Mouse (Mus musculus) hindbrain, embryonic 15.5 days (tissue): ENCODE data around the gene Tnnc1. TPM values are rescaled to one million over a fixed set of nuclear protein-coding genes. Genes with fewer than 3 reads are reported as not detected.

Experiments
- ATAC-seq: fragments of 200-750 bp; cut with Nextera tagmentation; 2 replicates; pipeline ENCODE4 v1.8.0; 2017; ENCODE audit warnings: low read depth, moderate number of reproducible peaks, moderate TSS enrichment; ENCODE audit not compliant: low FRiP score
- H3K27ac ChIP-seq: fragments of 300-500 bp; sonication (generic); replicated peaks from 2 replicates; pipeline ENCODE4 v1.5.1; 2015; ENCODE audit warnings: mild to moderate bottlenecking, inconsistent platforms
- H3K27me3 ChIP-seq: fragments of 300-500 bp; sonication (generic); 2 replicates; pipeline ENCODE4 v1.6.1; 2015; ENCODE audit warnings: control low read depth, inconsistent platforms
- H3K36me3 ChIP-seq: fragments of 300-500 bp; sonication (generic); 2 replicates; pipeline ENCODE4 v1.6.1; 2015; ENCODE audit warnings: control low read depth, inconsistent platforms
- H3K4me1 ChIP-seq: fragments of 300-500 bp; sonication (generic); replicated peaks from 2 replicates; pipeline ENCODE4 v1.6.1; 2015; ENCODE audit warnings: control low read depth, inconsistent platforms
- H3K4me2 ChIP-seq: fragments of 300-500 bp; sonication (generic); 2 replicates; pipeline ENCODE4 v1.6.1; 2015; ENCODE audit warnings: moderate library complexity, mild to moderate bottlenecking, inconsistent platforms
- H3K4me3 ChIP-seq: fragments of 300-500 bp; sonication (generic); 2 replicates; pipeline ENCODE4 v1.5.1; 2015; ENCODE audit warnings: mild to moderate bottlenecking, inconsistent platforms
- H3K9ac ChIP-seq: fragments of 300-500 bp; sonication (generic); 2 replicates; pipeline ENCODE4 v1.6.1; 2015; ENCODE audit warnings: inconsistent platforms
- H3K9me3 ChIP-seq: fragments of 300-500 bp; sonication (generic); 2 replicates; pipeline ENCODE4 v1.6.1; 2016; ENCODE audit warnings: control low read depth, inconsistent platforms
- WGBS: fragments of 180-500 bp; shearing (Covaris S2); methylation state at CpG from one replicate; pipeline ENCODE4 v1.1.7; 2015; 5-methylcytosine and 5-hydroxymethylcytosine counted together
- polyA plus RNA-seq: library from polyadenylated mRNA; unstranded; fragments of >200 nt; fragmentation: Nextera tagmentation; extraction: Ambion mirVana; gene quantifications from 2 replicates; pipeline ENCODE4 v1.2.1, GENCODE M21; 2015

The Tnnc1 gene
- polyA plus RNA-seq, 1 experiment from 2014 or later: 3.5 TPM

- Histone ChIP-seq H3K9me3 (no peaks in the 10 kb centered on the region), H3K36me3 (peaks cover 36% of the 10 kb centered on the region), H3K27me3 (no peaks in the 10 kb centered on the region), H3K9ac (peak overlapping the region; percentile 95), H3K4me1 (peaks cover 22% of the 10 kb centered on the region), H3K4me2 (peak overlapping the region; percentile 88), H3K27ac (peak overlapping the region; percentile 95), H3K4me3 (peak overlapping the region; percentile 88)
- 13% methylated on average over 8 of the region's 8 CpGs for WGBS
- peak; percentile 24; the same call in 1 of the 2 replicates for ATAC-seq
These were observed 2.9 kb upstream of the Tnnc1 start for GRCm38 (mm10) chr14:31205244-31205561.

- Histone ChIP-seq H3K4me3 (peak overlapping the region; percentile 88), H3K4me2 (peak overlapping the region; percentile 88), H3K9ac (peak overlapping the region; percentile 95), H3K27ac (peak overlapping the region; percentile 95), H3K27me3 (no peaks in the 10 kb centered on the region), H3K36me3 (peaks cover 29% of the 10 kb centered on the region), H3K9me3 (no peaks in the 10 kb centered on the region), H3K4me1 (peaks cover 22% of the 10 kb centered on the region)
- ATAC-seq: peak; percentile 76
- WGBS: under 1% methylated on average over 39 of the region's 39 CpGs
These were observed 2.3 kb upstream of the Tnnc1 start for GRCm38 (mm10) chr14:31205562-31206467.

GRCm38 (mm10) chr14:31206472-31206981, 1.6 kb upstream of the Tnnc1 start:
- Histone ChIP-seq H3K9me3 (no peaks in the 10 kb centered on the region), H3K9ac (peak overlapping the region; percentile 95), H3K36me3 (peaks cover 26% of the 10 kb centered on the region), H3K4me1 (peaks cover 22% of the 10 kb centered on the region), H3K27me3 (no peaks in the 10 kb centered on the region), H3K4me2 (peak overlapping the region; percentile 88), H3K27ac (peak overlapping the region; percentile 95), H3K4me3 (peak overlapping the region; percentile 88)
- peak; percentile 75 for ATAC-seq
- WGBS: under 1% methylated on average over 41 of the region's 48 CpGs

- H3K4me3 ChIP-seq: peak overlapping the region; percentile 88
- H3K36me3 ChIP-seq: peaks cover 19% of the 10 kb centered on the region
- H3K4me2 ChIP-seq: peak overlapping the region; percentile 88
- no peaks in the 10 kb centered on the region for H3K9me3 ChIP-seq
- WGBS: 78% methylated on average over 13 of the region's 13 CpGs
- H3K4me1 ChIP-seq: peaks cover 22% of the 10 kb centered on the region
- ATAC-seq: peak; percentile 25
- peak overlapping the region; percentile 95 for H3K27ac ChIP-seq
- peak overlapping the region; percentile 95 for H3K9ac ChIP-seq
- H3K27me3 ChIP-seq: no peaks in the 10 kb centered on the region
These were observed 862 bp upstream of the Tnnc1 start for GRCm38 (mm10) chr14:31207070-31207830.

- Histone ChIP-seq H3K4me1 (peaks cover 22% of the 10 kb centered on the region), H3K9ac (no peak overlapping the region), H3K4me3 (no peak overlapping the region), H3K27ac (no peak overlapping the region), H3K27me3 (no peaks in the 10 kb centered on the region), H3K4me2 (no peak overlapping the region), H3K36me3 (0 out of 2 replicates have a peak, but pooled peaks cover under 1% of the 10 kb centered on the region), H3K9me3 (no peaks in the 10 kb centered on the region)
- no peak for ATAC-seq
- WGBS: 87% methylated on average over 4 of the region's 4 CpGs
These were observed 1.0 kb downstream of the Tnnc1 start for GRCm38 (mm10) chr14:31209133-31209557.

- no peaks in the 10 kb centered on the region for H3K36me3 ChIP-seq
- no peak overlapping the region for H3K4me2 ChIP-seq
- no peak overlapping the region for H3K27ac ChIP-seq
- H3K9ac ChIP-seq: no peak overlapping the region
- peaks cover 14% of the 10 kb centered on the region for H3K4me1 ChIP-seq
- no peak for ATAC-seq
- 89% methylated on average over 6 of the region's 6 CpGs for WGBS
- no peaks in the 10 kb centered on the region for H3K9me3 ChIP-seq
- no peaks in the 10 kb centered on the region for H3K27me3 ChIP-seq
- no peak overlapping the region for H3K4me3 ChIP-seq
These were observed 3.7 kb downstream of the Tnnc1 start for GRCm38 (mm10) chr14:31211854-31212253.

- WGBS: 94% methylated on average over 3 of the region's 3 CpGs
- no peak overlapping the region for H3K4me2 ChIP-seq
- no peak overlapping the region for H3K27ac ChIP-seq
- H3K4me3 ChIP-seq: no peak overlapping the region
- H3K4me1 ChIP-seq: peaks cover 10% of the 10 kb centered on the region
- no peaks in the 10 kb centered on the region for H3K27me3 ChIP-seq
- no peak for ATAC-seq
- no peaks in the 10 kb centered on the region for H3K36me3 ChIP-seq
- H3K9ac ChIP-seq: no peak overlapping the region
- no peaks in the 10 kb centered on the region for H3K9me3 ChIP-seq
These were observed 4.4 kb downstream of the Tnnc1 start for GRCm38 (mm10) chr14:31212499-31212898.

- no peak overlapping the region for H3K27ac ChIP-seq
- no peaks in the 10 kb centered on the region for H3K9me3 ChIP-seq
- WGBS: 69% methylated on average over 8 of the region's 8 CpGs
- ATAC-seq: no peak
- no peaks in the 10 kb centered on the region for H3K27me3 ChIP-seq
- no peaks in the 10 kb centered on the region for H3K36me3 ChIP-seq
- no peak overlapping the region for H3K9ac ChIP-seq
- H3K4me1 ChIP-seq: peaks cover 13% of the 10 kb centered on the region
- H3K4me3 ChIP-seq: no peak overlapping the region
- no peak overlapping the region for H3K4me2 ChIP-seq
These were observed 5.8 kb downstream of the Tnnc1 start for GRCm38 (mm10) chr14:31213868-31214267.

GRCm38 (mm10) chr14:31214684-31215083, 6.6 kb downstream of the Tnnc1 start:
- H3K9me3 ChIP-seq: no peaks in the 10 kb centered on the region
- H3K27ac ChIP-seq: no peak overlapping the region
- H3K27me3 ChIP-seq: no peaks in the 10 kb centered on the region
- H3K4me2 ChIP-seq: no peak overlapping the region
- no peak overlapping the region for H3K9ac ChIP-seq
- peaks cover 13% of the 10 kb centered on the region for H3K4me1 ChIP-seq
- no peak overlapping the region for H3K4me3 ChIP-seq
- H3K36me3 ChIP-seq: no peaks in the 10 kb centered on the region
- 89% methylated on average over 3 of the region's 3 CpGs for WGBS
- ATAC-seq: no peak

GRCm38 (mm10) chr14:31215157-31216002, 7.3 kb downstream of the Tnnc1 start:
- no peak overlapping the region for H3K27ac ChIP-seq
- H3K4me1 ChIP-seq: peaks cover 13% of the 10 kb centered on the region
- no peaks in the 10 kb centered on the region for H3K27me3 ChIP-seq
- H3K4me3 ChIP-seq: no peak overlapping the region
- 34% methylated on average over 15 of the region's 15 CpGs for WGBS
- H3K9ac ChIP-seq: no peak overlapping the region; the same call in 1 of the 2 replicates
- peak; percentile 77 for ATAC-seq
- H3K4me2 ChIP-seq: peak overlapping the region; percentile 15; the same call in 1 of the 2 replicates
- no peaks in the 10 kb centered on the region for H3K36me3 ChIP-seq
- no peaks in the 10 kb centered on the region for H3K9me3 ChIP-seq

- Histone ChIP-seq H3K9ac (no peak within 1 kb of the TSS), H3K27ac (no peak within 1 kb of the TSS; the same call in 1 of the 2 replicates), H3K27me3 (no peaks in the 10 kb centered on the region), H3K36me3 (no peaks in the 10 kb centered on the region), H3K9me3 (no peaks in the 10 kb centered on the region), H3K4me2 (peak within 1 kb of the TSS; percentile 25), H3K4me1 (peaks cover 13% of the 10 kb centered on the region), H3K4me3 (no peak within 1 kb of the TSS)
- 67% methylated on average over 2 of the region's 2 CpGs for WGBS
- no peak for ATAC-seq
These were observed 8.7 kb downstream of the Tnnc1 start, which contains the start of gene Nisch for GRCm38 (mm10) chr14:31216846-31217245. Gene Nisch (minus strand): TSS chr14:31216946.
